Comparison of ENCODE assay signal across 8 mouse cellular contexts in the genomic region with DNA sequence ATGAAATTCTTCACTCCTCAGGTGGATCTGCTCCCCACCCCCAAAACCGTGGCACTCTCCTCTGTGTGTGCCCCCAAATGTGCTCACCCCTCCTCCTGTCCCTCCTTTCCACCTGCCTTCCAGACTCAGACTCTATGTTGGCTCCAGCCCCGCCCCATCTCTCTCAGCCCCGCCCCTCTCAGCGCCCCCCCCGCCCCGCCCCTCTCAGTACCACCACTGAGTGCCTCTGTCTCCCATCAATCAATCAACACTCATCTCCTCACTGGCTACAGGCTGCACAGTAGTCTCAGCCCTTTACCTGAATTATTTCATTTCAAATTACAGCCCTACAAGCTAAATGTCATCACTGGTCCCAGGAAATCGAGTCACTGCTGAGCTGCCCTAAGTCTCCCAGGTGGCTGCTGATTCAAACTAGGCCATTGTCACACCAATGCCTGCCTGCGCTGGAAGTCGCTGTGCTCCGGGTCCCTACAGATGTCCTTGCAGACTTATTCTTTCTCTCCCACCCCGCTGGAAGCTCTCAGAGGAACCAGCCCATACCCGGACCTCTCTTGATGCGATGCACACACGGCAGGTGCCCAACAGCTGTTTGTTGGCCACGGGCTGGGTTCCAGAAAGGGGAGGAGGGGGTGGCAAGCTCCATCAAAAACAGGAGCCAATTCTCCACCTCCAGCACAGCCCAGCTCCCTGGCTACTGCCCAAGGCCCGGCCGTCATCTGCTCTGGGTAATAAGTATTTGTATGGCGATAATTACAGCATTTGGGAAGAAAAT. TPM values are rescaled to one million over a fixed set of nuclear protein-coding genes. Genes with fewer than 3 reads are reported as not detected.
DNase-seq lines count a peak whose midpoint lies in the region; ATAC-seq and TF ChIP-seq lines count a peak whose summit lies in the region.

No protein-coding gene starts in this region.

- peak overlapping the region; percentile 34 for H3K4me2 ChIP-seq in limb, embryonic 12.5 days

- no peak for TF ChIP-seq CTCF in brain, embryonic 14.5 days (IDR thresholded peaks at IDR 0.05; ENCODE audit: borderline replicate concordance, extremely low read depth, insufficient read depth, insufficient read length)
- no peak for TF ChIP-seq CTCF in cerebellum, adult 2 months (IDR thresholded peaks at IDR 0.05; ENCODE audit: borderline replicate concordance, insufficient read depth, low read depth, low read length)

- H3K36me3 ChIP-seq in heart, embryonic 10.5 days = no peaks in the 10 kb centered on the region
- peaks cover 5% of the 10 kb centered on the region; the same call in 1 of the 2 replicates for H3K36me3 ChIP-seq in hindbrain, embryonic 10.5 days
- no peaks in the 10 kb centered on the region for H3K36me3 ChIP-seq in limb, embryonic 12.5 days

- intact Hi-C loops in heart, postnatal 14 days (cut with DNase I) = no loop called here

- 1% methylated on average over 17 of the region's 18 CpGs for WGBS in heart, embryonic 10.5 days
- 3% methylated on average over 18 of the region's 18 CpGs for WGBS in hindbrain, embryonic 10.5 days
- WGBS in limb, embryonic 12.5 days = under 1% methylated on average over 18 of the region's 18 CpGs
- WGBS in cerebellum, adult 2 months = 4% methylated on average over 17 of the region's 18 CpGs

- H3K4me3 ChIP-seq in heart, embryonic 10.5 days = peak overlapping the region; percentile 46
- H3K4me3 ChIP-seq in hindbrain, embryonic 10.5 days = peak overlapping the region; percentile 38
- H3K4me3 ChIP-seq in limb, embryonic 12.5 days (replicated peaks) = 0 out of 2 replicates have a peak overlapping the region, but pooled peaks have one; percentile 7
- no peak overlapping the region for H3K4me3 ChIP-seq in cerebellum, adult 2 months (replicated peaks; ENCODE audit: insufficient read depth, low read depth, low read length)

- ATAC-seq in limb, embryonic 12.5 days (ENCODE audit: insufficient number of reproducible peaks, insufficient read depth, low FRiP score, low TSS enrichment, low read depth) = no peak

- DNase-seq in heart, embryonic 10.5 days (ENCODE audit: low spot score) = no peak
- DNase-seq in heart, postnatal 14 days = no peak
- DNase-seq in brain, embryonic 14.5 days (ENCODE audit: low read depth) = peak; percentile 98
- DNase-seq in hindbrain, embryonic 10.5 days (ENCODE audit: low spot score) = no peak
- DNase-seq in retina, embryonic 14.5 days (ENCODE audit: low spot score) = peak; percentile 61
- no peak for DNase-seq in lung, postnatal 36 days
- no peak for DNase-seq in cerebellum, adult 2 months

- H3K27ac ChIP-seq in heart, embryonic 10.5 days = no peak overlapping the region
- peak overlapping the region; percentile 68 for H3K27ac ChIP-seq in hindbrain, embryonic 10.5 days
- no peak overlapping the region for H3K27ac ChIP-seq in limb, embryonic 12.5 days
- no peak overlapping the region for H3K27ac ChIP-seq in cerebellum, adult 2 months (ENCODE audit: insufficient read depth, low read length)

- no peak for TF ChIP-seq POLR2A in brain, embryonic 14.5 days (IDR thresholded peaks at IDR 0.05; ENCODE audit: borderline replicate concordance, extremely low read depth, insufficient read depth, insufficient read length, poor library complexity, severe bottlenecking)
- no peak for TF ChIP-seq POLR2A in cerebellum, adult 2 months (IDR thresholded peaks at IDR 0.05; ENCODE audit: borderline replicate concordance, insufficient read depth, low read length)

- H3K4me1 ChIP-seq in heart, embryonic 10.5 days = peaks cover 25% of the 10 kb centered on the region
- H3K4me1 ChIP-seq in hindbrain, embryonic 10.5 days (replicated peaks) = peaks cover 81% of the 10 kb centered on the region
- peaks cover 30% of the 10 kb centered on the region for H3K4me1 ChIP-seq in limb, embryonic 12.5 days (replicated peaks)
- peaks cover under 1% of the 10 kb centered on the region; the same call in 1 of the 2 replicates for H3K4me1 ChIP-seq in cerebellum, adult 2 months (ENCODE audit: control insufficient read depth, insufficient read depth, low read length)

- no peaks in the 10 kb centered on the region for H3K9me3 ChIP-seq in heart, embryonic 10.5 days
- no peaks in the 10 kb centered on the region for H3K9me3 ChIP-seq in hindbrain, embryonic 10.5 days
- H3K9me3 ChIP-seq in limb, embryonic 12.5 days = no peaks in the 10 kb centered on the region

- H3K9ac ChIP-seq in limb, embryonic 12.5 days (replicated peaks) = no peak overlapping the region

- H3K27me3 ChIP-seq in heart, embryonic 10.5 days (ENCODE audit: insufficient read depth, poor library complexity, severe bottlenecking) = peaks cover 90% of the 10 kb centered on the region
- peaks cover 98% of the 10 kb centered on the region for H3K27me3 ChIP-seq in hindbrain, embryonic 10.5 days (ENCODE audit: insufficient read depth, poor library complexity, severe bottlenecking)
- H3K27me3 ChIP-seq in limb, embryonic 12.5 days = peaks cover 91% of the 10 kb centered on the region
- no peaks in the 10 kb centered on the region; the same call in 1 of the 2 replicates for H3K27me3 ChIP-seq in cerebellum, adult 2 months (ENCODE audit: control insufficient read depth, insufficient read depth, low read length)

RNA-seq across cellular contexts. Expression of gene Slit1, which starts 5.6 kb away (rescaled TPM):
- polyA plus RNA-seq in heart, embryonic 10.5 days (2016; fragmentation: Nextera tagmentation; extraction: Ambion mirVana) = 0.21 and 0.87 TPM in 2 replicates
- total RNA-seq in heart, postnatal 14 days (2021) = under 1 TPM; 0.07 to 0.12 TPM
- 31.8 and 51.5 TPM in 2 replicates for polyA plus RNA-seq in brain, embryonic 14.5 days (2012; rRNA removed)
- polyA plus RNA-seq in hindbrain, embryonic 10.5 days (2016; fragmentation: Nextera tagmentation; extraction: Ambion mirVana) = 13.9 and 18.0 TPM in 2 replicates
- 0.15 and 0.40 TPM in 2 replicates for polyA plus RNA-seq in limb, embryonic 12.5 days (2016; fragmentation: Nextera tagmentation; extraction: Ambion mirVana)
- 3.9 and 4.9 TPM in 2 replicates for polyA plus RNA-seq in cerebellum, adult 2 months (2012; rRNA removed)

Comparison
In these comparisons a context has a peak if more than half of its experiments do, and no peak if none do; other contexts are left out.
1. DNase-seq: peak in brain, embryonic 14.5 days (single experiment) and retina, embryonic 14.5 days (single experiment); none in heart, embryonic 10.5 days (single experiment), heart, postnatal 14 days (0 of 2), hindbrain, embryonic 10.5 days (single experiment), lung, postnatal 36 days (single experiment) and cerebellum, adult 2 months (0 of 2).